ENCODE assay signal across 10 mouse cellular contexts in genomic region chr16:96376342-96376741, GRCm38 (mm10).
DNase-seq lines count a peak whose midpoint lies in the region; ATAC-seq and TF ChIP-seq lines count a peak whose summit lies in the region.
"Had no signal": no experiment of that assay in that cellular context is flagged by ENCODE, and none has a peak within 500 bp of the region (broad histone marks: within the 10 kb centered on the region; RNA-seq: fewer than 3 reads in every experiment).

No protein-coding gene starts in this region.

- no peak for ATAC-seq in liver, postnatal 0 days
- no peak for ATAC-seq in embryonic facial prominence, embryonic 11.5 days (replicated peaks; ENCODE audit: insufficient number of reproducible peaks, low FRiP score, low TSS enrichment, low read depth)
- ATAC-seq in monocyte, adult 5-6 weeks (replicated peaks; ENCODE audit: insufficient number of reproducible peaks, low FRiP score, low TSS enrichment, poor library complexity, severe bottlenecking) = no peak
- ATAC-seq: intestine, postnatal 0 days had no signal

- TF ChIP-seq CTCF in liver, postnatal 0 days (IDR thresholded peaks at IDR 0.05; ENCODE audit: low read depth) = no peak

- no peak overlapping the region for H3K4me3 ChIP-seq in liver, postnatal 0 days (ENCODE audit: low read depth, low read length)
- no peak overlapping the region for H3K4me3 ChIP-seq in embryonic facial prominence, embryonic 11.5 days (ENCODE audit: low read depth, low read length)

- no peaks in the 10 kb centered on the region for H3K4me1 ChIP-seq in liver, postnatal 0 days (ENCODE audit: insufficient read depth)
- H3K4me1 ChIP-seq in embryonic facial prominence, embryonic 11.5 days (ENCODE audit: control insufficient read depth, insufficient read depth, low read length) = no peaks in the 10 kb centered on the region

- H3K27me3 ChIP-seq in liver, postnatal 0 days (ENCODE audit: insufficient read depth, low read length) = no peaks in the 10 kb centered on the region
- H3K27me3 ChIP-seq in embryonic facial prominence, embryonic 11.5 days (ENCODE audit: control insufficient read depth, insufficient read depth, low read length) = no peaks in the 10 kb centered on the region

- intact Hi-C loops in left cerebral cortex, postnatal 36 days (cut with DNase I) = no loop called here

- H3K4me2 ChIP-seq in liver, postnatal 0 days (ENCODE audit: low read depth, low read length) = no peak overlapping the region
- no peak overlapping the region for H3K4me2 ChIP-seq in embryonic facial prominence, embryonic 11.5 days (ENCODE audit: low read depth, low read length)

- H3K36me3 ChIP-seq in liver, postnatal 0 days (replicated peaks; ENCODE audit: insufficient read depth, low read length) = no peaks in the 10 kb centered on the region
- no peaks in the 10 kb centered on the region for H3K36me3 ChIP-seq in embryonic facial prominence, embryonic 11.5 days (replicated peaks; ENCODE audit: control insufficient read depth, insufficient read depth, low read depth, low read length)

- no peak for TF ChIP-seq EP300 in liver, postnatal 0 days (IDR thresholded peaks at IDR 0.05; ENCODE audit: low read depth)

- no peaks in the 10 kb centered on the region for H3K9me3 ChIP-seq in liver, postnatal 0 days (ENCODE audit: low read length)
- H3K9me3 ChIP-seq in embryonic facial prominence, embryonic 11.5 days (replicated peaks; ENCODE audit: control insufficient read depth, low read length) = no peaks in the 10 kb centered on the region

- DNase-seq in liver = peak; percentile 10
- no peak for DNase-seq in liver, postnatal 0 days
- DNase-seq in embryonic facial prominence, embryonic 11.5 days (ENCODE audit: low spot score) = peak; percentile 75
- peak; percentile 71 for DNase-seq in kidney, postnatal 14 days
- peak; percentile 64 to 69 for DNase-seq in lung, postnatal 4 days
- no peak for DNase-seq in thymus, postnatal 36 days
- no peak for DNase-seq in left cerebral cortex, postnatal 36 days (ENCODE audit: low spot score in 2 of 2)
- DNase-seq: cerebellum, adult 11 months had no signal

- WGBS in liver, postnatal 0 days (ENCODE audit: insufficient replicate concordance) = 24% methylated on average over 7 of the region's 7 CpGs
- WGBS in embryonic facial prominence, embryonic 11.5 days = 10% methylated on average over 7 of the region's 7 CpGs

- no peak overlapping the region for H3K9ac ChIP-seq in liver, postnatal 0 days (replicated peaks)
- no peak overlapping the region for H3K9ac ChIP-seq in embryonic facial prominence, embryonic 11.5 days (replicated peaks; ENCODE audit: low read length)

- H3K27ac ChIP-seq in liver, postnatal 0 days (ENCODE audit: low read depth) = no peak overlapping the region
- no peak overlapping the region for H3K27ac ChIP-seq in embryonic facial prominence, embryonic 11.5 days (replicated peaks; ENCODE audit: low read depth, low read length)

Comparison
In these comparisons a context has a peak if more than half of its experiments do, and no peak if none do; other contexts are left out.
1. DNase-seq: peak in liver (single experiment), embryonic facial prominence, embryonic 11.5 days (single experiment), kidney, postnatal 14 days (single experiment) and lung, postnatal 4 days (2 of 2); none in liver, postnatal 0 days (single experiment), thymus, postnatal 36 days (0 of 2) and left cerebral cortex, postnatal 36 days (0 of 2).